Mouse (Mus musculus): ENCODE data around the gene Cbx2.
A peak's percentile ranks its signal among the peaks of the same experiment; 100 is the strongest.

Gene Cbx2

GRCm38 (mm10) chr11:119022895-119023615, at the start of gene Cbx2:
Gene Cbx2 (plus strand): TSS chr11:119022962.
- DNase-seq (ENCODE audit: low spot score) = peak; percentile 48

GRCm38 (mm10) chr11:118974340-118974739, 48.4 kb upstream of the Cbx2 start:
- DNase-seq (ENCODE audit: low spot score) = no peak

GRCm38 (mm10) chr11:118975427-118975826, 47.3 kb upstream of the Cbx2 start:
- DNase-seq (ENCODE audit: low spot score) = peak; percentile 30

- no peak for DNase-seq (ENCODE audit: low spot score)
Measured at GRCm38 (mm10) chr11:118975917-118976316, 46.8 kb upstream of the Cbx2 start.

GRCm38 (mm10) chr11:118980388-118980787, 42.4 kb upstream of the Cbx2 start:
- no peak for DNase-seq (ENCODE audit: low spot score)

DNA sequence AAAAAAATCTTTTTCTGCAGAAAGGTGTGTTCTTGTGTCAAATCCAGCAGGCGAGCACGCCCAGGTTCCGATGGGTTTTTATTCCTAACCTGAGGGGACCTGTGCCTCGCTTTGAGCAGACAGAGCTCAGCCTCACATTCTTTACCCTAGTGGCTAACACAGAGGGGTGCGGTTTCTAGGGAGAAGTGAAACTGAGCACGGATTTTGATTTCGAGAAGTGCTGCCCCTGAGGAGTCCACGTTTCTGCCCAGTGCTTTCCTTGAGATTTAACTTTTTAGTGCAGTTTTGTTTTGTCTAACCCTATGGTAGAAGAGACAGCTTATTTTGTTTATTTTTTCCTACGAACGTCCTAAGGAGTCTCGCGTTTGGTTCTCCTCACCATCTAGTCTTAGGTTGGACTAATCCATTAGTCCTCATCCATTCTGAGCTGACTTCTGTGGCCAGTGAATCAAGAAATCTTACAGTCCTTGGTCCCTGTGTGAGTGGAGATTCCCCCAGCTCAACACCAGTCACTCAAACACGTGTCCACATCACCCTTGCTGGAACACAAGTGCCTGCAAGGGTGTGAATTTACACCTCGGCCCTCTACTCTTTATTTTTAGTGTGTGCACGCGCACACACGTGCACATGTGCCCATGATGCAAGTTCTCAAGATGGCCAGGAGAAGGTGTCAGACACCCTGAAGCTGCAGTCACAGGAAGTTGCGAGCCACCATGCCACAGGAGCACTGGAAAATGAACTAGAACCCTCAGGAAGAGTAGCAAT, 41.6 kb upstream of the Cbx2 start:
- peak; percentile 29 for DNase-seq (ENCODE audit: low spot score)

DNA sequence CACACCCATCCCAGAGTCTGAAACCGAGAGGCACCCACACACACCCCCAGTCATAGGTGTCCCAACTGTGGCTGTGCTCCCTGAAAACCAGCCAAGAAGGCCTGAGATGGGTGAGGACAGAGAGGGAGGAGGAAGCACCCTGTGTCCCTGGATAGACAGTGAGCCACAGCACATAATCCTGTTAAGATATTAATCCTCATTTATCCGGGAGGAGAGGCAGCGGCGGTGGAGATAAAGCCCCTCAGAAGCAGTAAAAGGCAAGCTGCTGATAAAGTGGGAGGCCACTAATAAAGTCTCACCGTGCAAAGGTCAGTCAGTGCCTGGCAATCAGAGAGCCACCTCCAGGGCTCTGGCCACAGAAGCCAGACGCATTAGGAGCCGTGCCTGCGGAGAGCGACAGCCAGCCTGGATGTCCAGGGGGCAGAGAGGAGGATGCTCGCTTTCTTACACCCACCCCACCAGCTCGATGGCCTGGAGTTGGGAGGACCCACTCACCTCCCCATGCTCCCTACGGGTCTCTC, 40.1 kb upstream of the Cbx2 start:
- DNase-seq (ENCODE audit: low spot score) = no peak

GRCm38 (mm10) chr11:118985571-118985970, 37.2 kb upstream of the Cbx2 start:
- DNase-seq (ENCODE audit: low spot score) = no peak

GRCm38 (mm10) chr11:118987999-118988398, 34.8 kb upstream of the Cbx2 start, which contains the start of gene Enpp7:
Gene Enpp7 (plus strand): TSS chr11:118988188.
- no peak for DNase-seq (ENCODE audit: low spot score)

GRCm38 (mm10) chr11:118992781-118993180, 30.0 kb upstream of the Cbx2 start:
- no peak for DNase-seq (ENCODE audit: low spot score)

- DNase-seq (ENCODE audit: low spot score) = no peak
Measured at GRCm38 (mm10) chr11:118995448-118995847, 27.3 kb upstream of the Cbx2 start.

DNA sequence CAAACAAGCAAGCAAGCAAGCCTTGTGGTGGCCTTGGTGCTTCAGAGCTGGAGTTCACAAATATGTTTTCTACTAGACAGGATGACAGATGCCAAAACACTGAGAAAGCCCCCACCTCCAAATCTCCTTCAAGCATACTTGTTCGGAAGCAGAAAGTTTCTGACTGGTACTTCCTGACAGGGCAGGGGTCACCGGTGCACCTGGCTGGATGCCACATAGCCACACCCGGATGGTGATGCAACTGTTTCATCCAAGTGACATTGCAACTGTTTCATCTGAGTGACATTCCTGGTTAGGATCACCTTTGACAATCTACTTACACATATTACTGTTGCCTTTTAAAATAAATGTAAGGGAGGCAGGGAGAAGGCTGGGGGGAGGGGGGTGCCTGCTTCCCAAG, 25.6 kb upstream of the Cbx2 start:
- DNase-seq (ENCODE audit: low spot score) = no peak

- peak; percentile 45 for DNase-seq (ENCODE audit: low spot score)
Measured at GRCm38 (mm10) chr11:118998540-118999265, 24.1 kb upstream of the Cbx2 start.

DNA sequence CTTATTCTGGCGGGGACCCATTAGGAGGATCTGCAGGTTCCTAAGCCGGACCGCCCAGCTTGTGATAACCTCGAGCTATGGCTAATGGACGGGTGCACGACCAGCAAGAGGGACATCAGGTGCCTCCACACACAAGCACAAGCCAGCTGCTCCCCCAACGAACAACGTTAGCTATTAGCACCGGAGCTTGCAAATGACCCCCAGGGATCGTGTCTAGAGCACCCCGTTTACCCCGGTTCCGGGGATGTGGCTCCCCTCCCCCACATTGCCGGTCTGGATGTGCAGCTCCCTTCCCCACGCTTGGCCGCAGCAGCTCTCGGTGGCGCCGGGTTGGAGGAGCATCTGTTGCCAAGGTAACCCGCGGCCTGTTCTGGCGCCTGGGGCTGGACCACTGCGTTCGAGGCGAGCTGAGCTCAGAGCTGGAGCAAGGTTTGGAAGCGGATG, 23.4 kb upstream of the Cbx2 start:
- DNase-seq (ENCODE audit: low spot score) = no peak

- DNase-seq (ENCODE audit: low spot score) = no peak
Measured at GRCm38 (mm10) chr11:119000877-119001276, 21.9 kb upstream of the Cbx2 start.

DNA sequence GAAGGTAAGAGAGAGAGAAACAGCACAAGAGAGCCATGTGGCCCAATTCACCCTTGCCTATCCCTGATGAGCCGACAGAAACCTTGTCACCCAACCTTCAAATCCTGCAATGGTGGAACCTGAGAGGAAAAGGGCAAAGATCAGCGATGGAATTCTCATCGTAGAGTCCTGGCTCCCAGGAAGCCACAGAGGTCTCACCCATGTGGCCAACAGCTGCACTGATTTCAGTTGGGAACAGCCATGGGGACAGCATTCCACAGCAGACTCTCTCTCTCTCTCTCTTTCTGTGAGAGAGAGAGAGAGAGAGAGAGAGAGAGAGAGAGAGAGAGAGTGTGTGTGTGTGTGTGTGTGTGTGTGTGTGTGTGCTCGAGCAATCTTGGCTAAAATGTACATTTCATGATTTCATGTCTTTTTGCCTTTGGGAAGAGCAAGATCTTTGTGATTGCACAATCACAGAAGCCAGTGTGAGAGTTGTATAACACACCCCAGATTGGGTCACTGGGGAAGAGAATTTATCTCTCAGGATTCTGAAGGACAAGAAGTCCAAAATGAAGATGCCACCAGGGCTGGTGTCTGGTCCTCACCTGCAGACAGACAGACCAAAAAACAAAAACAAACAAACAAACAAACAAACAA, 21.2 kb upstream of the Cbx2 start:
- DNase-seq (ENCODE audit: low spot score) = no peak

DNA sequence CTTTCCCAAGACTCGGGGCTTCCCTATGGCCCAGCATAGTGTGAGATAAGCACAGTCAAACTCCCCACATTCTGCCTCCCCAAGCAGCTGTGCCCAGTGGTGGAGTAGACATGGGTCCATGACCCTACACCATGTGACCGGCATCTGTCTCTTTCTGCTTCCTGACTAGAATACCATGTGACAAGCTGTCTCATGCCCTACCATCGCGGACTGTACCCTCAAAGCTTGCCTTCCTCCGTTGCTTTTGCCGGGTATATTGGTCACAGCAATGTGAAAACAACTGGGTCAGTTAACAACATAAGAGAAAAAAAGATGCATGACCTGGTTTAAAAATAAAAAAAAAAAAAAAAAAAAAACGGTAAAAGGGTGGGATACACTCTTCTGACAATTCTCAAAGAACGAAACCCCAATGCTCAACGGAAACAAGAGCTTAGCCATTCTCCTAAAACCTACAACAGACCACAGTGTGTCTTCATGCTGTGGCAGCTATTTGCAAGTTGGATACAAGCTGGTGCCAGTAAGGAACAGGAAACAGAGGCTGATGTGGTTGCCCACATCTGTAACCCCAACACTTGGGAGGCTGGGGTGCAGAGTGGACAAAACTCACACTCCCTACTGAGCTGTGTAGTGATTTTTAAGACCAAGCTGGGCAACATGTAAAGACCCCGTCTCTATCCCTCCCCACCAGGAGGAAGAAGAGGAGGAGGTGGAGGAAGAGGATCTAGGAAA, 17.1 kb upstream of the Cbx2 start:
- no peak for DNase-seq (ENCODE audit: low spot score)

DNA sequence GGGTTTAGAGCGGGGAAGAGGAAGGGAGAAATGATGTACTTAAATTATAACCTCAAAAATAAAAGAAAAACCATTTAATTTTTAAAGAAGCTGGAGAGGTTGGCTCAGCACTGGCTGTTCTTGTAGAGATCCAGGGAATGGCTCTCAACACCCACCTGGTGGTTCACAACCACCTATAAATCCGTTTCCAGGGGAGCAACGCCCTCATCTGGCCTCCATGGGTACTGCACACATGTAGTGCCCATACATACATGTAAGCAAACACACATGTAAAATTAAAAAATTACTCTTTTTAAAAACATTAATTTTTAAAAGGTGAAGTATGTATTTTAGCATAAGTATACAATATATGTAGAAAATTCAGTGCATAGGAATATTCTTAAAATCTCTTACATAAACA, 16.3 kb upstream of the Cbx2 start:
- DNase-seq (ENCODE audit: low spot score) = no peak

- no peak for DNase-seq (ENCODE audit: low spot score)
Measured at GRCm38 (mm10) chr11:119007461-119008456, 15.0 kb upstream of the Cbx2 start.

GRCm38 (mm10) chr11:119014455-119014854, 8.3 kb upstream of the Cbx2 start:
- no peak for DNase-seq (ENCODE audit: low spot score)

All from spleen, adult 12 weeks (tissue).